Mouse (Mus musculus) thymus, postnatal 0 days (tissue): Measurements from ENCODE around the gene Celf5. TPM values are rescaled to one million over a fixed set of nuclear protein-coding genes. Genes with fewer than 3 reads are reported as not detected.
A peak's percentile ranks its signal among the peaks of the same experiment; 100 is the strongest.

Experiments
- DNase-seq: peaks from one replicate; pipeline ENCODE4 v3.0.0-alpha.2; 2015; ENCODE audit warnings: low spot score
- polyA plus RNA-seq: library from polyadenylated mRNA; unstranded; fragments of >200 nt; fragmentation: Nextera tagmentation; extraction: Ambion mirVana; gene quantifications from 2 replicates; pipeline ENCODE4 v1.2.1, GENCODE M21; 2015

Gene Celf5
- polyA plus RNA-seq, 1 experiment from 2014 or later: 0.25 TPM

DNA sequence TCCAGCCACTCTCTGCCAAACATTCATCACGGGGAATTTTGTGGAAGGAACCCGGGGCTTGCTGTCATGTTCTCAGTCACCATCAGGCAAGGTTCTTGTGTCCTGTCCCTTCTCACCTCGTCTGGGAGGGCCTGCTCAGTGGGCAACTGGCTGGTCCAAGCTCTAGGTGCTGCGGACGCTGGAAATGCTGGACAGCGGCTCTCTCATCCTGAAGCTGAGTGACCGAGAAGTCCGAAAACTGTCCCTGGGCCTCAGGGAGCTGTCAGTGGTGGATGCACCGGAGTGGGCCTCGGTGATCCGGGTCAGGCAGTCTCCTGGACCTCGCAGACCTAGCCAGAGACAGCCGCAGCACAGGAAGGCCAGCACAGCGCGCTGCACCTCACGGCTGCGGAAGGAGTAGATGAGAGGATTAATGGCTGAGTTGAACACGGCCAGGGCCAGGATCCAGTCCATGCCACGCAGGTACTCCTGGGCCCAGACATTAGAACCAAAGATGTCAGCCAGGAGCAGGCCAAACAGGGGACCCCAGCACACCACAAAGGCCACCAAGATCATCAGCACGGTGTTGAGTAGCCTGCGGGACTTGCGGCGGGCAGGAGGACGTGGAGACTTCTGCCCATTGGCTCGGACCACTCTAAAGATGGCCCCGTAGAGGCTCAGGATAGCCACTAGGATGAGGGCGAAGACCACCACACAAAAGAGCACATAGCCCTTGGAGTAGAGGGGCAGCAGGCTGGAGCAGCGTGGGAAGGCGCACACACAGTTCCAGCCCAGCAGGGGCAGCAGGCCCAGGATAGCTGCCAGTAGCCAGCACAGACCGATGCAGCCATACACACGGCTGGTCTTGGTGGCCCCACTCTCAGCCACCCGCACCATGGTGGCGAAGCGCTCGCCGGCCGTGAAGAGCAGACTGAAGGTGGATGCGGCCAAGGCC lies 16.1 kb upstream of the Celf5 start:
- DNase-seq: no peak

GRCm38 (mm10) chr10:81497401-81498270 lies 15.1 kb upstream of the Celf5 start:
- no peak for DNase-seq

GRCm38 (mm10) chr10:81496969-81497368 lies 14.5 kb upstream of the Celf5 start:
- DNase-seq: no peak

DNA sequence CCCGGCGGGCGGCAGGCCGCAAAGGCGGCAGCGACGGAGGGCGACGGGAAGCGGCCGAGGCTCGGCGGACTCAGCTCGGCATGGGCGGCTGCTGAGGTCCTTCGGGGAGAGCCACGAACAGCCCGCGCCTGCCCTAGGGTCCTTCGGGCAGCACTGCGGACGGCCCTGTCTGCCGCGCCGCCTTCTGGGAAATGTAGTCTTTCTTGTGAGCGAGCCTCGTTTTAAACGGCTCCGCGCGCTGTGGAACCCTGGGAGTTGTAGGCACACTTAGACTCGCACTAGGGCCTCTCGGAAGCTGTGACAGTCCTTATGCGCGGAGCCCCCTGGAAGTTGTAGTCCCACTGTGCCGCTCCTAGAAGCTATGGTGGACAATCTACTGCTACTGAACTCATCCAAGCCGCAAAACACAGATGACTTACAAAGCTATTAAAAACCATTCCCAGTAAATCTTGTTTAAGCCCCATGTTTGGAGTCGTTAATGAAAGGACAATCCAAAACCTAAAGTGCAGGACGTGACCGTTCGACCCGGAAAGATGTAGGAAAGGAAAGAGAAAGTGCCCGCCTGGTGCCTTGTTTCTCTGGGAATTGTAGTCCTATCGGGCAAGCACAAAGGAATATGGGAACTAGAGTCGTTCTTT lies 13.9 kb upstream of the Celf5 start, which contains the start of gene Ncln:
Gene Ncln (minus strand): TSS at position 129 of the 638 bp plus-strand sequence.
- peak; percentile 97 for DNase-seq

- no peak for DNase-seq
Measured at GRCm38 (mm10) chr10:81495616-81496263, 13.2 kb upstream of the Celf5 start.

GRCm38 (mm10) chr10:81495151-81495550 lies 12.6 kb upstream of the Celf5 start:
- no peak for DNase-seq

DNA sequence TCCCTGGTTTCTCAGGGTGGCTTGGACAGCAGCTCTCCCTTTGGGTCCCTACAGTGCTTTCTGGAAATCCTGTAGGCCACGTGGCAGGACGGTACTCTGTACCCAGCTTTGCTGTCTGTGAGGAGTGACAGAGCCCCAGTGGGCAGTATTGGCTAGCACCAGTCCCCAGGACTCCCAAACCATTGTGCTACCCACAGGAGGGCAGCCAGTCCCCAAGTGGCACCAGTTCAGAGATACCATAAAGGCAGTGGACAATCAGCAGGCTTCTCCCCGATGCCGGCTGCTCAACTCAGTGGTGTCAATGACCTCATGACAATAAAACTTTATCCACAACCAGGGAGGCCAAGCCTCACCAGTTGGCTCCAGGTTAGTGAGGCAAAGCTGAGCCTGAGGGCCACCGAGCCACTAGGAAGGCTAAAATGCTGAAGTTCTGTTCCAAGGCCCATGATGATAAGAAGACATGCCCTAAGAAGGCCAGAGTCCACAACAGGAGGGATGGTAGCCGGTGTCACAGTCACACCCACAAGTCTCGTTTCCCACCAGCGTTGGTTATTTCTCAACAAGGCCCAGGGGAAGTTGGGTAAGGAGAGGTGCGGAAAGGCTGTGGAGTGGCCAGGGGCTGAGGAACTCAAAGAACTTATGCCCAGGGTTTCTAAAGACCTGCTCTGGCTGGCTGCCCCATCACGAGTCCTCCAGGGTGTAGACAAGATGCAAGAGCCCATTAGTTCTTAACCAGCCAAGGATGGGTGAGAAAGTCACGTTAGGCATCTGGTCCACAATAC lies 11.9 kb upstream of the Celf5 start:
- no peak for DNase-seq

GRCm38 (mm10) chr10:81493601-81494220 lies 11.2 kb upstream of the Celf5 start:
- peak; percentile 41 for DNase-seq

GRCm38 (mm10) chr10:81492606-81493240 lies 10.2 kb upstream of the Celf5 start:
- DNase-seq: no peak

DNA sequence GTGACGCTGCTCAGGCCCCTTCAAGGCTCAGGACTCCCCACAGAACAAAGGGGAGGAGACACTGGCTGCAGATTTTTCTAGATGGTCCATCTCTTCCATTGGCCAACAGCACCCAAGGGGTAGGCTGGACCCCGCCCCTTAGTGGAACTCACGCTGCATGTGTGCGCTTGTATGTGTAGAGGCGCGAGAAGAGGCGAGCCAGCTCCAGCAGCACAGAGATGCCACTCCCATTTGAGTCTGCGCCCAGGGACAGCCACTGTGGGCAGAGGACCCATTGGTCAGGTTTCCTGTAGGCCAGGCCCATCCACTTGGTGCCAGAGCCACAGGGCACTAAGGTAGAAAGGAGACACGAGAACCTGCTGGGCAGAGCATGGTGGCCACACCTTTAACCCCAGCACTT lies 8.5 kb upstream of the Celf5 start:
- DNase-seq: no peak

GRCm38 (mm10) chr10:81489941-81490340 lies 7.4 kb upstream of the Celf5 start:
- no peak for DNase-seq

GRCm38 (mm10) chr10:81488081-81488480 lies 5.6 kb upstream of the Celf5 start:
- no peak for DNase-seq

- no peak for DNase-seq
Measured at GRCm38 (mm10) chr10:81486496-81486895, 4.0 kb upstream of the Celf5 start.

DNA sequence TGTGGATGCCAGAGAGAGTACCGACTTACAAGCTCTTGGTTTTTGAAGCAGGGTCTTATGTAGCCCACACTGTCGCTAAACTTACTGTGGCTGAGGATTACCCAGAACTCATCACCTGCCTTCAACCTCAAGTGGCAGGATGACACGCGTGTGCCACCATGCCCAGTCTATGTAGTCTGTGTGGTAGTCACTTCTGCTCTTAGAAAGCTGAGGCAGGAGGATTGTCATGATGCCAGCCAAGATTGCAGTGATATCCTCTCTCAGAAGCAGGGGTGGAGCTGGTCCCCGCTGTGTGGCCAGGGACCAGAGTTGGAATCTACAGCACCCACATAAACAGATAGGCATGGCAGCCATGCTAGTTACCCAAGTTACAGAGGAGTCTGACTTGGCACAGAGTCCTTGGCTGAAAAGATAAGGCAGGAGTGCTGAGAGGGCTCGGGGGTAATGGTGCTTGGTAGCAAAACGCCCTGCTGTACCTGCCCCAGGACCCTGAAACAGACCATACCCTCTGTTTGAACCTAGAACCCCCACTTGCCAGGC lies 3.0 kb upstream of the Celf5 start:
- no peak for DNase-seq

GRCm38 (mm10) chr10:81485060-81485449 lies 2.5 kb upstream of the Celf5 start:
- DNase-seq: peak; percentile 56

DNA sequence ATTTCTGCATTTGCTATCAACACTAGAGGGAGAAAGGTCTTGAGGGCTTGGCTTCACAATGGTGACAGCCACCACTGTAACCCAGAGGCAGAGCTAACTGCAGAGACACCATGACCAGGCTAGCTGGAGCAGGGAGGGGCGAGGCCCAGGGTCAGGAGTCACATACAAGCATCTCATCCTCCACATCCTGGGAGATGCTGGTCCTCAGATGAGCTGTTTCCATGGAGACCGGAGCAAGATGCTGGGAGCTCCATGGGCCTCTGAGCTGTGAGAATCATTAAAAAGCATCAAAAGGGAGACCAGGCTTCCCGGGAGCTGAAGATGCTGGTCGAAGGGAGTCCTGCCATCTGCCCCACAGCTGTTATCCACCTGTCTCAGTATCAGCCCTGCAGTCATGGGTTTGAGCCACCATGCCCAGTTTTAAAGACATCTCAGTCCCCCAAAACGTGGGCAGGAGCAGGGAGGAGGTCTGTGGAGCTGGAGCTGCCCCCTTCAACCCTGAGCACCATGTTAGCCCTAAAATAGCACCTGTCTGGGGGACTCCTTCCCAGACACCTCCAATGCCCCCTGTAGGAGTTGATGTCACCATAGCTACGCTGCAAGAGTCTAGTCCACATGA lies 2.0 kb upstream of the Celf5 start:
- DNase-seq: no peak

DNA sequence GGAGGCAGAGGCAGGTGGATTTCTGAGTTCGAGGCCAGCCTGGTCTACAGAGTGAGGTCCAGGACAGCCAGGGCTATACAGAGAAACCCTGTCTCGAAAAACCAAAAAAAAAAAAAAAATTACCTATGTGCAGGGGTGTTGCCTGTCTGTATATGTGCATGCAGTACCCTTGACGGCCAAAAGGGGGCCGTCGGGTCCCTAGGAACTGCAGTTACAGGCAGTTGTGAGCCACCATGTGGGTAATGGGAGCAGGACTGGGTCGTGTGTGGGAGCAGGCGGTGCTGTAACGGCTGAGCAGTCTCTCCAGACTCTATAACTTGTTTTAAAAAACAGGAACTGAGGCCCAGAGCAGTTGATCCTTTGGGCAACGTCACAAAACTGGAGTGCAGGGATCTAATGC lies 1.5 kb upstream of the Celf5 start:
- DNase-seq: peak; percentile 61
